Mouse (Mus musculus): ENCODE results near the gene C130050O18Rik. TPM values are rescaled to one million over a fixed set of nuclear protein-coding genes. Genes with fewer than 3 reads are reported as not detected.

Gene C130050O18Rik
- total and polyA plus RNA-seq, 3 experiments: 0.68 to 1.1 (median 0.98) TPM

DNA sequence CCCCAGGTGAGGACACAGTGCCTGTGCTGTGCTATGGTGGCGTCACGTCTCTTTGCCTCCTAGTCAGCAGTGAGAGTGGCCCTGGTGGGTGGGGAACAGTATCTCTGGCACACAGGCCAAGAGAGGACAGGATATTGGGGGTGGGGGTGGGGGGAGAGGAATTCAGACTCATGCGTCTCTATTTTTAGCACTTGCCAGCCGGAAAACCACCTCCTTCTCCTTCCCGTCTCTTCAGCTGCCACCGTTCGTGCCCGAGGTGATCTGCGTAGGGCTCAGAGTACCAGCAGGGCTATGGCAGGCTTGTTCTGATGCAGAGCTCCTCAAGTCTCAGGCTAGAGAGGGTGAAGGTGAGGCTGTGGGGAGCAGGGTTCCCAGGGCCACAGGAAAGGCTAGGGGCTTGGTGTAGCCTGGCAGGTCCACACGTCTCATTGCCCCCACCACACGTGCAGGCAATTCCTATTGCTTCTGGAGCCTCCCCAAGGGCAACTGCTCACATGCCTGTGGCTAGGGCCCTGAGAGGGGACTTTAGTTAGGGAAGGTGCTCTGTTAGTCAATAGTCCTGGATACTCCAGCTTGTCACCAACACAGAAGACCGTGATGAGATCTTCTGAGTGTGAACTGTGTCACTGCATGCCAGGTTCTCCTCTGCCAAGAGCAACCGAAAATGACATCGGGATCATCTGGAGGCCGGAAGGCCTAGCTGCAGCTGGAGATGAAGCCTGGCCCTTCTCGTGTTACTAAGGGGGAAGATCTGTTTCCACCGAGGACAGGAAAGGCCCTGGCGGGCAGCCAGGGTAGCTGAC lies 27.4 kb upstream of the C130050O18Rik start, which contains the start of gene Gpr146:
TSS of gene Gpr146 (plus strand) at position 230 of the 803 bp plus-strand sequence.
- H3K9ac ChIP-seq (ENCODE audit: low read depth, low read length): peak within 1 kb of the TSS; percentile 47
- peak within 1 kb of the TSS; percentile 98 for H3K27ac ChIP-seq
- H3K4me3 ChIP-seq: peak within 1 kb of the TSS; percentile 27
- H3K36me3 ChIP-seq (ENCODE audit: control insufficient read depth, insufficient read depth, low read length): no peaks in the 10 kb centered on the region; the same call in 1 of the 2 replicates
- H3K4me1 ChIP-seq (ENCODE audit: control insufficient read depth, insufficient read depth, low read length): peaks cover 36% of the 10 kb centered on the region
- peak; percentile 81 to 85 for DNase-seq
- intact Hi-C loops (cut with DNase I): no loop called here
- H3K27me3 ChIP-seq (ENCODE audit: control insufficient read depth, insufficient read depth, low read length): no peaks in the 10 kb centered on the region
- no peaks in the 10 kb centered on the region for H3K79me2 ChIP-seq (replicated peaks; ENCODE audit: control insufficient read depth, insufficient read depth, low read length)
- TF ChIP-seq EP300 (IDR thresholded peaks at IDR 0.05; ENCODE audit: insufficient read depth, low read depth, low read length): peak; percentile 87; the same call in 1 of the 2 replicates
- TF ChIP-seq CTCF (IDR thresholded peaks at IDR 0.05): no peak
- TF ChIP-seq POLR2A (IDR thresholded peaks at IDR 0.05; ENCODE audit: insufficient read depth, low read depth, low read length): peak; percentile 67
- 7% methylated on average over 18 of the region's 18 CpGs for WGBS

DNA sequence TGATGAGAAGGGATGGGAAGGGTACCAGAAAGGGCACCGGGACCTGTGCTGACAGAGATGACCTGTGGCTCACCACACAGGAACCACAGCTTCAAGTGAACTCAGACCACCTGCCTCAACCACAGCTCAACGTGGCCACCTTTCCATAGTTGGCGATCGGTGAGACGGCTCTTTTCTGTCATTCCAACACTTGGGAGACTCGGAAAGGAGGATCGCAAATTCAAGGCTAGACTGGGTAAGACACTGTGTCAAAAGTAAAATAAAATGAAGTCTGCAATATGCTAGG lies 26.9 kb upstream of the C130050O18Rik start:
- no peak for DNase-seq
- peaks cover 39% of the 10 kb centered on the region for H3K4me1 ChIP-seq (ENCODE audit: control insufficient read depth, insufficient read depth, low read length)
- TF ChIP-seq EP300 (IDR thresholded peaks at IDR 0.05; ENCODE audit: insufficient read depth, low read depth, low read length) (no peak), CTCF (IDR thresholded peaks at IDR 0.05) (no peak), POLR2A (IDR thresholded peaks at IDR 0.05; ENCODE audit: insufficient read depth, low read depth, low read length) (no peak)
- peak overlapping the region; percentile 98 for H3K27ac ChIP-seq
- WGBS: 54% methylated on average over 7 of the region's 7 CpGs
- H3K79me2 ChIP-seq (replicated peaks; ENCODE audit: control insufficient read depth, insufficient read depth, low read length): no peaks in the 10 kb centered on the region
- intact Hi-C loops (cut with DNase I): no loop called here
- no peak overlapping the region for H3K9ac ChIP-seq (ENCODE audit: low read depth, low read length)
- no peaks in the 10 kb centered on the region for H3K27me3 ChIP-seq (ENCODE audit: control insufficient read depth, insufficient read depth, low read length)
- H3K4me3 ChIP-seq: no peak overlapping the region
- H3K36me3 ChIP-seq (ENCODE audit: control insufficient read depth, insufficient read depth, low read length): no peaks in the 10 kb centered on the region; the same call in 1 of the 2 replicates

DNA sequence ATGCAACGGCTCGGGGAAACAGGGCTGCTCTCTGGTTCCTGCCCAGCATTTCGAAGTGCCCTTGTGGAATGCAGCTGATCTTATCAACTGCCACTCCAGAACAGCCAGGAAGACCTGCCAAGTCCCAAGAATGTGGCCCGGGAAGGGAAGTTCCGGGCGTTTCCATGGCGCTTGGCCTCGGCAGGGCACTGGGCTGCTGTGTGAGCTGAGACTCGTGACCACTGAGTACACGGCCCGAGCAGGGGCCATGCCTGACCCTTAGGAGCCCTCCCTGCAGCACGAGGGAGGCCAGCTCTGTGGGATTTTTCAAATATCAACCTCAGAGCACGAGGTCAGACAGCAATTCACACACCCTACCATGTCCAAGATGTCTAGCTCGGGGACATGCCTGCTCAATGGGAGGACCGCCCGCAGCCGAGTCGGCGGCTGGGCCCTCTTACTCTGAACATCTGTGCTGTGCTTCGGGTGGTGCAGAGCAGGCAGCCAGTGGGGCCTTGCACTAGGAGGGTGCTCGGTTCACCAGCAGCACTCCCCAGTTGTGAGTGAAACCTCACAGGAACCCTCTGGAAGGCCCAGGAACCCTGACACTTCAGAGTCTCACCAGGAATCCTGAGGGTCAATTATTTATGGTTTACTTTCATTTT lies 26.0 kb upstream of the C130050O18Rik start:
- intact Hi-C loops (cut with DNase I): no loop called here
- Histone ChIP-seq H3K27me3 (ENCODE audit: control insufficient read depth, insufficient read depth, low read length) (no peaks in the 10 kb centered on the region), H3K79me2 (replicated peaks; ENCODE audit: control insufficient read depth, insufficient read depth, low read length) (no peaks in the 10 kb centered on the region), H3K4me3 (peak overlapping the region; percentile 5; the same call in 1 of the 2 replicates), H3K36me3 (ENCODE audit: control insufficient read depth, insufficient read depth, low read length) (peaks cover 2% of the 10 kb centered on the region; the same call in 1 of the 2 replicates), H3K9ac (ENCODE audit: low read depth, low read length) (peak overlapping the region; percentile 36; the same call in 1 of the 2 replicates), H3K27ac (peak overlapping the region; percentile 98), H3K4me1 (ENCODE audit: control insufficient read depth, insufficient read depth, low read length) (peaks cover 43% of the 10 kb centered on the region)
- TF ChIP-seq CTCF (IDR thresholded peaks at IDR 0.05) (no peak), EP300 (IDR thresholded peaks at IDR 0.05; ENCODE audit: insufficient read depth, low read depth, low read length) (peak; percentile 96), POLR2A (IDR thresholded peaks at IDR 0.05; ENCODE audit: insufficient read depth, low read depth, low read length) (peak; percentile 50; the same call in 1 of the 2 replicates)
- peak; percentile 79 to 90 for DNase-seq
- WGBS: 16% methylated on average over 21 of the region's 21 CpGs

DNA sequence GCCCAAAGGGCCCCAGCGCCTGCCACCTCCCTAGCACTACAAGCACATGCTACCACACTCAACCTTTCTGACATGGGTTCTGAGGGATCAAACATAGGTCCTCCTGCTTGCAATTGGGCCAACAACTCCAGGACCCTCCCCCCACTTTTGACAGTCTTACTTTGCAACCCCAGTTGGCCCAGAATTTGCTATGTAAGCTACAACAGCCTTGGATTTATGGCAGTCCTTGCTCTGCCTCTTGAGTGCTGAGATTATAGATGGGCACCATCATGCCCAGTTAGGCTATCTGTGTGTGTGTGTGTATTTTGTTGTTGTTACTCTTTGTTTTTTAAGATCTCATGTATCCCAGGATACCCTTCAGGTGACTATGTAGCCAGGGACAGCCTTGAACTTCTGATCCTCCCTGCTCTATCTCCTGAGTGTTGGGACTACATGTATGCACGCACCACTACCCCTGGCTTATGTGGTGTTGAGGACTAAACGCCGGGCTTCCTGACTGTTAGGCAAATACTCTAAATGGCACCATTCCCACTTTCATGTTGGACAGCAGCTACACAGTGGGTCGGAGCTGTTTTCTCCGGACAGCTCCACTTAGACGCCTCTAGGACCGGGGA lies 25.2 kb upstream of the C130050O18Rik start:
- H3K36me3 ChIP-seq (ENCODE audit: control insufficient read depth, insufficient read depth, low read length): peaks cover 2% of the 10 kb centered on the region; the same call in 1 of the 2 replicates
- peak overlapping the region; percentile 98 for H3K27ac ChIP-seq
- H3K27me3 ChIP-seq (ENCODE audit: control insufficient read depth, insufficient read depth, low read length): no peaks in the 10 kb centered on the region
- H3K4me3 ChIP-seq: peak overlapping the region; percentile 100
- DNase-seq: no peak
- intact Hi-C loops (cut with DNase I): loop anchor here (10.0 kb wide), 1 partner anchor 415 kb away; the partner anchor contains the start of gene Mafk
- 11% methylated on average over 8 of the region's 8 CpGs for WGBS
- TF ChIP-seq POLR2A (IDR thresholded peaks at IDR 0.05; ENCODE audit: insufficient read depth, low read depth, low read length) (no peak; the same call in 1 of the 2 replicates), EP300 (IDR thresholded peaks at IDR 0.05; ENCODE audit: insufficient read depth, low read depth, low read length) (no peak), CTCF (IDR thresholded peaks at IDR 0.05) (no peak)
- peaks cover 49% of the 10 kb centered on the region for H3K4me1 ChIP-seq (ENCODE audit: control insufficient read depth, insufficient read depth, low read length)
- peak overlapping the region; percentile 39 for H3K9ac ChIP-seq (ENCODE audit: low read depth, low read length)
- no peaks in the 10 kb centered on the region for H3K79me2 ChIP-seq (replicated peaks; ENCODE audit: control insufficient read depth, insufficient read depth, low read length)

DNA sequence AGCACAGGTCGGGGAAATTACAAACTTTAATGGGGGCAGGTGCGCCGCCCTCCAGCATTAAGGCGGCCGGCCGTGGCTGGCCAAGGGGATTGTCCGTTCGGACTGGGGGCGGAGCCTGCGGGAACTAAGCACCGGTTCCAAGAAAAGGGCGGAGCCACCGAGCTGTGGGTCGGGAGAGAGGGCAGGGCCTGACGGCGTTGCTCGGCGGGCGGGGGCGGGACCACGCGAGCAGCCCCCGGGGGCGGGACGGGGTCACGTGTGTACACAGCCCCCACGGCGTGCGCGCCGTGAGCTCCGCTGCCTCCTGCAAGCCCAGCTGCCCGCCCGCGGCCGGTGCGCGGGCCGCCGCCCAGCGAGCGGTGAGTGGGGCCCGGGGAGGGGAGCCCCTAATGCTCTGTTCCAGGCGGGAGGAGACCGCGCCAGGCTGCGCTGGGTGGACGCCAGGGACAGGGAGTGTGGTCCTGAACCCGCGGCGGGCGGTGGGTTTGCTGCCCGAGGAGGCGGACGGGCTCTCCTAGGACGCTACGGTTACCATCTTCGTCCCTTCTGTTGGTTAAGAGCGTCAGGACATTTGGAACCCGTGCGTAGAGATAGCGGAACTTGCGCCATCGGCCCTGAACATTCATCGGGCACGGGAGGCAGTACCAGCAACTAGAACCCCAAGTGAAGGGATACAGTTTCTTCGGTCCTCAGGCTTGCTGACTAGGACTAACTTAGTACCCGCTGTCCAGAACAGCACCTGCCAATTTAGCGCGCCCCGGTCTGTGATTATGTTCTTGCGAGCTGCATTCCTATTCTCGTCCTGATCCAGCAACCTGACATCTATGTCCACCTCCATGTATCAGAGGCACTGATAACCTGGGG lies 24.5 kb upstream of the C130050O18Rik start:
- peak overlapping the region; percentile 99 for H3K27ac ChIP-seq
- TF ChIP-seq POLR2A (IDR thresholded peaks at IDR 0.05; ENCODE audit: insufficient read depth, low read depth, low read length) (peak; percentile 62), EP300 (IDR thresholded peaks at IDR 0.05; ENCODE audit: insufficient read depth, low read depth, low read length) (peak; percentile 27; the same call in 1 of the 2 replicates), CTCF (IDR thresholded peaks at IDR 0.05) (no peak)
- H3K9ac ChIP-seq (ENCODE audit: low read depth, low read length): peak overlapping the region; percentile 89
- 1% methylated on average over 69 of the region's 73 CpGs for WGBS
- peak overlapping the region; percentile 100 for H3K4me3 ChIP-seq
- H3K36me3 ChIP-seq (ENCODE audit: control insufficient read depth, insufficient read depth, low read length): peaks cover 2% of the 10 kb centered on the region; the same call in 1 of the 2 replicates
- H3K79me2 ChIP-seq (replicated peaks; ENCODE audit: control insufficient read depth, insufficient read depth, low read length): no peaks in the 10 kb centered on the region
- peaks cover 56% of the 10 kb centered on the region for H3K4me1 ChIP-seq (ENCODE audit: control insufficient read depth, insufficient read depth, low read length)
- intact Hi-C loops (cut with DNase I): loop anchor here (10.0 kb wide), 1 partner anchor 414 kb away; the partner anchor contains the start of gene Mafk
- DNase-seq: peak; percentile 97 to 98
- H3K27me3 ChIP-seq (ENCODE audit: control insufficient read depth, insufficient read depth, low read length): no peaks in the 10 kb centered on the region

Measured in heart, adult 2 months (tissue).